Mouse (Mus musculus) heart, postnatal 0 days (tissue): ENCODE measurements at regions not wholly inside any gene's neighbourhood (a gene's known extent, or its start where the extent isn't known, plus 50 kb on each side); places are given as distances from the start of the nearest gene placed in this dataset.

Source experiments
- ATAC-seq: fragments of 200-750 bp; cut with Nextera tagmentation; 2 replicates; pipeline ENCODE4 v1.8.0; 2017; ENCODE audit warnings: low read depth, moderate number of reproducible peaks, moderate library complexity; ENCODE audit not compliant: insufficient read depth
- DNase-seq: peaks from one replicate; pipeline ENCODE4 v3.0.0-alpha.2; 2016; ENCODE audit warnings: low spot score
- H3K27ac ChIP-seq: fragments of 300-500 bp; sonication (generic); 2 replicates; pipeline ENCODE4 v1.5.1; 2014; ENCODE audit warnings: low read depth, mild to moderate bottlenecking
- H3K27me3 ChIP-seq: fragments of 300-500 bp; sonication (generic); 2 replicates; pipeline ENCODE4 v1.6.1; 2014; ENCODE audit warnings: low read length, mixed read lengths; ENCODE audit not compliant: control insufficient read depth, insufficient read depth
- H3K36me3 ChIP-seq: fragments of 300-500 bp; sonication (generic); replicated peaks from 2 replicates; pipeline ENCODE4 v1.6.1; 2014; ENCODE audit warnings: low read length, mixed read lengths; ENCODE audit not compliant: control insufficient read depth, insufficient read depth
- H3K4me1 ChIP-seq: fragments of 300-500 bp; sonication (generic); 2 replicates; pipeline ENCODE4 v1.6.1; 2014; ENCODE audit warnings: antibody characterized with exemption; ENCODE audit not compliant: control insufficient read depth, insufficient read depth
- H3K4me2 ChIP-seq: fragments of 300-500 bp; sonication (generic); 2 replicates; pipeline ENCODE4 v1.6.1; 2014; ENCODE audit warnings: low read depth, mild to moderate bottlenecking, low read length, moderate library complexity
- H3K4me3 ChIP-seq: fragments of 300-500 bp; sonication (generic); 2 replicates; pipeline ENCODE4 v1.5.1; 2014; ENCODE audit warnings: low read depth, low read length
- H3K9ac ChIP-seq: fragments of 300-500 bp; sonication (generic); replicated peaks from 2 replicates; pipeline ENCODE4 v1.6.1; 2014; ENCODE audit warnings: low read depth, low read length, mixed read lengths
- H3K9me3 ChIP-seq: fragments of 300-500 bp; sonication (generic); replicated peaks from 2 replicates; pipeline ENCODE4 v1.6.1; 2016; ENCODE audit warnings: low read length; ENCODE audit not compliant: control insufficient read depth
- CTCF ChIP-seq: IDR thresholded peaks from 2 replicates; pipeline ENCODE4 v1.5.1; 2016; ENCODE audit warnings: antibody characterized with exemption, control low read depth, low read depth
- EP300 ChIP-seq: IDR thresholded peaks from 2 replicates; pipeline ENCODE4 v1.6.1; 2016; ENCODE audit warnings: antibody characterized with exemption, low read depth
- WGBS: fragments of 180-500 bp; shearing (Covaris S2); extraction: QIAGEN DNeasy Blood & Tissue Kit; methylation state at CpG from one replicate; pipeline ENCODE4 v1.1.7; 2014; 5-methylcytosine and 5-hydroxymethylcytosine counted together

DNA sequence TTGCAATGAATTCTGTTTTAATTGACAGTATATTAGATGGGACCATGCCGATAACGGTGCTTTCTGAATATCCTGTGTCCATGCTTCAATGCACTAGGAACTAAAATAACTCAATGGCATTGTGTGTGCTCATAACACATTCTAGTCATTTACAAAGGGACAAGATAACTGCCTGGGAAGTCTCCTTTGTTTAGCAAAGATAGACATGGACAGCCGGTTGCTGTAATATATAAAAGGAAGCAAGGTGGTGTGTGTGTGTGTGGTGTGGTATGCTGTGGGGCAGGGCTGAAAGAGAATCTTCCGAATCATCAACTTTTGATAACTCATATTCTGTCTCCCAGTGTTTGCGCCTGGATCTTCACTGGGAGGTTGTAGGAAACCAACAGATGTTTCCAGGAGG is 497.2 kb downstream of the Lipi start:
- Histone ChIP-seq H3K4me1 (no peaks in the 10 kb centered on the region), H3K36me3 (no peaks in the 10 kb centered on the region), H3K27me3 (no peaks in the 10 kb centered on the region), H3K27ac (no peak overlapping the region), H3K9ac (no peak overlapping the region), H3K4me2 (no peak overlapping the region), H3K9me3 (no peaks in the 10 kb centered on the region), H3K4me3 (no peak overlapping the region)
- no peak for TF ChIP-seq EP300
- TF ChIP-seq CTCF: no peak
- DNase-seq (no peak), ATAC-seq (no peak)
- 75% methylated on average over 5 of the region's 5 CpGs for WGBS

- H3K27me3 ChIP-seq: no peaks in the 10 kb centered on the region
- no peaks in the 10 kb centered on the region for H3K36me3 ChIP-seq
- no peak overlapping the region for H3K27ac ChIP-seq
- no peak overlapping the region for H3K9ac ChIP-seq
- H3K9me3 ChIP-seq: no peaks in the 10 kb centered on the region
- no peaks in the 10 kb centered on the region for H3K4me1 ChIP-seq
- DNase-seq (no peak), ATAC-seq (no peak)
- H3K4me2 ChIP-seq: no peak overlapping the region
- 61% methylated on average over 5 of the region's 5 CpGs for WGBS
- H3K4me3 ChIP-seq: no peak overlapping the region
- TF ChIP-seq EP300 (no peak), CTCF (no peak)
Observed at GRCm38 (mm10) chr16:75065281-75065680, 520.6 kb downstream of the Lipi start.

GRCm38 (mm10) chr16:75052953-75053352 is 532.9 kb downstream of the Lipi start:
- Histone ChIP-seq H3K4me1 (no peaks in the 10 kb centered on the region), H3K27me3 (no peaks in the 10 kb centered on the region), H3K27ac (no peak overlapping the region), H3K4me2 (no peak overlapping the region), H3K4me3 (no peak overlapping the region), H3K9ac (no peak overlapping the region), H3K9me3 (no peaks in the 10 kb centered on the region), H3K36me3 (no peaks in the 10 kb centered on the region)
- TF ChIP-seq EP300 (no peak), CTCF (no peak)
- no peak for DNase-seq
- no peak for ATAC-seq

DNA sequence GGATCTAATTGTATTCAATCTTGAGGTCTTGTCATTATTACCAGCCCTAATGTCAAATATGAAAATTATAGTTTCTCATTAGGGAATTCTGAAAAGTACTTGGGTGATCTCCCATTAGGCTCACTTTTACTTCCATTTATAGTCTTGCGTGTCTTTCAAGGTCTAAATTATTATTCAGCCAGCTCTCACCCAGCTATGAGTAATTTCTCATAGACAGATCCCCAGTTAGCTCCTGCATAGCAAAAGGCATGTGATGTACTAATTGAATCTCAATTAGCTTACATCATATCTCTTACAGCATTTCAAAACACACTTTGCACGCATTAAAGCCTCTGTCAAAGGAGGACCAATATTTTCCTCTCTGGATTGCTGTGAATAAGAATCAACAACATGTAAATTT is 539.9 kb downstream of the Lipi start:
- Histone ChIP-seq H3K9me3 (no peaks in the 10 kb centered on the region), H3K4me3 (no peak overlapping the region), H3K27ac (no peak overlapping the region), H3K9ac (no peak overlapping the region), H3K4me1 (no peaks in the 10 kb centered on the region), H3K27me3 (no peaks in the 10 kb centered on the region), H3K4me2 (no peak overlapping the region), H3K36me3 (no peaks in the 10 kb centered on the region)
- TF ChIP-seq CTCF (no peak), EP300 (no peak)
- WGBS: 72% methylated on average over 2 of the region's 2 CpGs
- DNase-seq: no peak
- ATAC-seq: no peak
